Mouse (Mus musculus) ES-E14 (cell line): ENCODE results near the gene Irs1. TPM values are rescaled to one million over a fixed set of nuclear protein-coding genes. Genes with fewer than 3 reads are reported as not detected.

Experiments used
- DNase-seq: peaks from one replicate; pipeline ENCODE4 v3.0.0-alpha.2; 2013; ENCODE audit warnings: low read depth, low spot score
- H3K27ac ChIP-seq: 2 replicates; pipeline ENCODE4 v1.5.1; 2012; ENCODE audit warnings: low read depth, mild to moderate bottlenecking, low read length, moderate library complexity, mixed read lengths; ENCODE audit not compliant: poor library complexity, insufficient read depth, severe bottlenecking
- H3K36me3 ChIP-seq: 2 replicates; pipeline ENCODE4 v1.6.1; 2012; ENCODE audit warnings: mild to moderate bottlenecking, low read length, moderate library complexity, mixed read lengths; ENCODE audit not compliant: control insufficient read depth, poor library complexity, insufficient read depth, severe bottlenecking
- H3K4me1 ChIP-seq, 2 experiments: fragments of 150-350 bp in 1 of 2; sonication (generic) in 1 of 2; 2 replicates each; pipeline ENCODE4 v1.6.1; 2012; ENCODE audit warnings: low read length in 2 of 2, mild to moderate bottlenecking in 1 of 2, mixed read lengths in 1 of 2; ENCODE audit not compliant: control insufficient read depth in 2 of 2, insufficient read depth in 2 of 2, poor library complexity in 1 of 2
- H3K4me3 ChIP-seq, 2 experiments: fragments of 150-350 bp in 1 of 2; sonication (generic) in 1 of 2; 2 replicates each; pipeline ENCODE4 v1.5.1; 2012; ENCODE audit warnings: low read length in 2 of 2, low read depth in 1 of 2, mild to moderate bottlenecking in 1 of 2, mixed read lengths in 1 of 2; ENCODE audit not compliant: insufficient read depth in 1 of 2, poor library complexity in 1 of 2, severe bottlenecking in 1 of 2
- H3K9ac ChIP-seq: 2 replicates; pipeline ENCODE4 v1.6.1; 2012; ENCODE audit warnings: low read depth, mild to moderate bottlenecking, low read length, mixed read lengths; ENCODE audit not compliant: poor library complexity, insufficient read depth, severe bottlenecking
- H3K9me3 ChIP-seq: fragments of 150-350 bp; sonication (generic); 2 replicates; pipeline ENCODE4 v1.6.1; 2012; ENCODE audit warnings: low read depth, mild to moderate bottlenecking, low read length; ENCODE audit not compliant: control insufficient read depth, insufficient read depth
- CHD2 ChIP-seq: IDR thresholded peaks from 2 replicates; pipeline ENCODE4 v1.6.1; 2014; ENCODE audit warnings: mild to moderate bottlenecking, low read depth, low read length, inconsistent platforms
- HCFC1 ChIP-seq: IDR thresholded peaks from 2 replicates; pipeline ENCODE4 v1.6.1; 2012; ENCODE audit warnings: low read length, inconsistent platforms, borderline replicate concordance; ENCODE audit not compliant: insufficient read depth
- MAFK ChIP-seq: IDR thresholded peaks from 2 replicates; pipeline ENCODE4 v1.6.1; 2014; ENCODE audit warnings: mild to moderate bottlenecking, low read depth, low read length, inconsistent platforms; ENCODE audit not compliant: insufficient read depth
- ZC3H11A ChIP-seq: IDR thresholded peaks from 2 replicates; pipeline ENCODE4 v1.6.1; 2012; ENCODE audit warnings: low read depth, mild to moderate bottlenecking, inconsistent platforms, low read length, borderline replicate concordance
- ZNF384 ChIP-seq: IDR thresholded peaks from 2 replicates; pipeline ENCODE4 v1.6.1; 2012; ENCODE audit warnings: low read depth, low read length, inconsistent platforms
- in situ Hi-C, 2 experiments: fragments of 600-800 bp; cut with MboI; formaldehyde crosslinking; loops; one replicate each; pipeline ENCODE4 v1.15.1; 2025; ENCODE audit warnings: low sequenced_read_pairs in 2 of 2, inconsistent platforms in 1 of 2; ENCODE audit not compliant: unreplicated experiment in 2 of 2
- total RNA-seq: library from RNA; depleted of rRNA; stranded (reverse); fragments of 300-350 nt; gene quantifications from 2 replicates; pipeline ENCODE4 v1.2.3, GENCODE M21; 2012

Irs1 gene
- total RNA-seq, 1 experiment, result 8.1 TPM

DNA sequence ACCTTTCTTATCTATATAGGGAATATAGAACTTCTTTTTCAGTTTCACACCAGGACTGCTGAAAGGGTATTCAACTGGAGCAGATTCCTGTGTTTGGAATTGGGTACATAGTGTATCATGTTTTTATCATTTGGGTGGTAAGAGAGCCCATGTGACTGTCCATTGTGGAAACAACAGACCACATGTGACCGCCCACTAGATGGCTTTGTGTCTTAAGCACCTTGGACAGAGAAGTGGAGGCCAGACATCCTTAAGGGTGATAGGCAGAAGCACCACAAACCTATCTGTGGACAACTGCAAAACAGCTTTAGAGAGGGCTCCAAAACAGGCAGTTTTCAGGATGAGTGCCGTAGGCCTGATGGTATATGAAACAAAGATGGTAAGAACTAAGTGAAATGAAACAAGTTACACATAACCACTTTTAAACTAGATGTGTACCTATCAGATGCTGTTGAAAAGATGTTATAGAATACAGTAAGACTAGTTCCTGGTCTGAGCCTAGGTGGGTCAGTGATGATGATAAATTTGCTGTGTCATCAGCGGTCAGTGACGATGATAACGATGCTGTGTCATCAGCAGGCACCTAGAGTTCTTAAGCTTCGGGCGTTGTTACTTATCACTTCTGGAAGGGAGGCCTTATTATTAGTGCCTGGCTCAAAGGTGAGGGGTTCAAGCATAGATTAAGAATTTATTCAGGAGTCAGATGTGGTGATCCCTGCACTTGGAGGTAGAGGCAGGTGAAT, 37.0 kb upstream of the Irs1 start:
- Histone ChIP-seq H3K36me3 (no peaks in the 10 kb centered on the region), H3K27ac (no peak overlapping the region), H3K4me1 (no peaks in the 10 kb centered on the region), H3K9me3 (no peaks in the 10 kb centered on the region), H3K4me3 (no peak overlapping the region), H3K9ac (no peak overlapping the region)
- no peak for DNase-seq
- TF ChIP-seq HCFC1, result no peak
- TF ChIP-seq ZC3H11A, result no peak
- no peak for TF ChIP-seq MAFK
- TF ChIP-seq CHD2, result no peak
- no peak for TF ChIP-seq ZNF384
- in situ Hi-C loops, result no loop called here

- Histone ChIP-seq H3K4me3 (no peak overlapping the region), H3K36me3 (no peaks in the 10 kb centered on the region), H3K9me3 (no peaks in the 10 kb centered on the region), H3K4me1 (no peaks in the 10 kb centered on the region), H3K9ac (no peak overlapping the region), H3K27ac (no peak overlapping the region)
- TF ChIP-seq CHD2 (no peak), HCFC1 (no peak), MAFK (no peak), ZC3H11A (no peak), ZNF384 (no peak)
- in situ Hi-C loops, result no loop called here
- DNase-seq, result no peak
These were observed 34.9 kb upstream of the Irs1 start for GRCm38 (mm10) chr1:82326120-82326519.

GRCm38 (mm10) chr1:82324131-82324785, 33.0 kb upstream of the Irs1 start:
- no peaks in the 10 kb centered on the region for H3K9me3 ChIP-seq
- TF ChIP-seq ZC3H11A (no peak), ZNF384 (no peak), CHD2 (no peak), MAFK (no peak), HCFC1 (no peak)
- no peak overlapping the region for H3K4me3 ChIP-seq
- H3K27ac ChIP-seq, result no peak overlapping the region
- H3K4me1 ChIP-seq, result no peaks in the 10 kb centered on the region
- no peak for DNase-seq
- no peak overlapping the region for H3K9ac ChIP-seq
- in situ Hi-C loops, result no loop called here
- H3K36me3 ChIP-seq, result no peaks in the 10 kb centered on the region

DNA sequence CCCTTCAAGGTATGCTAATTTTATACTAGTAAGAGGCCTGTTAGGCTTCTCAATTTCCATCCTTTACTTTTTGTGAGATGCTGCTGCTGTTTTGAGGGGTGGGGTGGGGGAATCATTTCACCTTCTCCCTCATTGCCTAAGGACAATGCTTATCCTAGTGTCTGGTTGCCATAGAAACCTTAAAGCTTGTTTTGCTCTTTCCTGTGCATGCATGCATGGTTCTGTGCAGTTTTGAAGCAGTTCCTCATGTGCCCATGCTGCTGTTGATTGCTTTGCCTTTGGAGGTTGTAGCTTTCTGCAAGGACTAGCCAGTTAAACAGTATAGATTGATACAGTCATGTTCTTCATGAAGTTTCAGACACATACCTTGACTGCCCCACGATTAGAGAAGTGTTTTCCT, 30.2 kb upstream of the Irs1 start:
- TF ChIP-seq HCFC1 (no peak), CHD2 (no peak), ZNF384 (no peak), MAFK (no peak), ZC3H11A (no peak)
- no peaks in the 10 kb centered on the region for H3K36me3 ChIP-seq
- in situ Hi-C loops, result no loop called here
- H3K4me3 ChIP-seq, result no peak overlapping the region
- H3K27ac ChIP-seq, result no peak overlapping the region
- H3K9me3 ChIP-seq, result no peaks in the 10 kb centered on the region
- no peak overlapping the region for H3K9ac ChIP-seq
- DNase-seq, result no peak
- H3K4me1 ChIP-seq, result no peaks in the 10 kb centered on the region
